Mouse (Mus musculus) cortical plate, adult 2 months (tissue): ENCODE measurements around the gene Setd1b. TPM values are rescaled to one million over a fixed set of nuclear protein-coding genes. Genes with fewer than 3 reads are reported as not detected.
A peak's percentile ranks its signal among the peaks of the same experiment; 100 is the strongest.

Experiments
- H3K27ac ChIP-seq: fragments of 200-500 bp; 2 replicates; pipeline ENCODE4 v1.5.1; 2012; ENCODE audit warnings: low read length, control low read depth, inconsistent platforms; ENCODE audit not compliant: insufficient read depth
- H3K4me1 ChIP-seq: fragments of 200-500 bp; 2 replicates; pipeline ENCODE4 v1.6.1; 2011; ENCODE audit warnings: low read length; ENCODE audit not compliant: control insufficient read depth, insufficient read depth
- H3K4me3 ChIP-seq: fragments of 200-500 bp; 2 replicates; pipeline ENCODE4 v1.5.1; 2011; ENCODE audit warnings: mild to moderate bottlenecking, low read length, control low read depth; ENCODE audit not compliant: insufficient read depth
- CTCF ChIP-seq: fragments of 200-500 bp; IDR thresholded peaks from 2 replicates; pipeline ENCODE4 v1.5.1; 2011; ENCODE audit warnings: mild to moderate bottlenecking, control low read depth, low read length; ENCODE audit not compliant: insufficient read depth; ENCODE audit errors: extremely low read depth
- POLR2A ChIP-seq: fragments of 200-500 bp; IDR thresholded peaks from 2 replicates; pipeline ENCODE4 v1.6.1; 2011; ENCODE audit warnings: mild to moderate bottlenecking, low read length, control low read depth; ENCODE audit not compliant: insufficient read depth; ENCODE audit errors: extremely low read depth
- polyA plus RNA-seq: library from polyadenylated mRNA; depleted of rRNA; stranded (reverse); fragments of >200 nt; gene quantifications from 2 replicates; pipeline ENCODE4 v1.2.3, GENCODE M21; 2012

Setd1b gene
- polyA plus RNA-seq, 1 experiment = 9.2 TPM

- no peak overlapping the region for H3K4me3 ChIP-seq
- no peak for TF ChIP-seq POLR2A
- TF ChIP-seq CTCF = no peak
- no peak overlapping the region for H3K27ac ChIP-seq
- no peaks in the 10 kb centered on the region; the same call in 1 of the 2 replicates for H3K4me1 ChIP-seq
Observed at GRCm38 (mm10) chr5:123109452-123110203, 32.4 kb upstream of the Setd1b start.

- H3K27ac ChIP-seq = no peak overlapping the region
- H3K4me3 ChIP-seq = no peak overlapping the region
- TF ChIP-seq POLR2A = no peak
- no peak for TF ChIP-seq CTCF
- no peaks in the 10 kb centered on the region; the same call in 1 of the 2 replicates for H3K4me1 ChIP-seq
Observed at GRCm38 (mm10) chr5:123110296-123110721, 31.7 kb upstream of the Setd1b start.

- Histone ChIP-seq H3K27ac (no peak overlapping the region), H3K4me3 (no peak overlapping the region), H3K4me1 (no peaks in the 10 kb centered on the region; the same call in 1 of the 2 replicates)
- TF ChIP-seq CTCF (no peak), POLR2A (no peak)
Observed at GRCm38 (mm10) chr5:123114109-123114508, 27.9 kb upstream of the Setd1b start.

- Histone ChIP-seq H3K27ac (no peak overlapping the region), H3K4me1 (no peaks in the 10 kb centered on the region; the same call in 1 of the 2 replicates), H3K4me3 (no peak overlapping the region)
- no peak for TF ChIP-seq POLR2A
- TF ChIP-seq CTCF = peak; percentile 57
Observed at GRCm38 (mm10) chr5:123114924-123115323, 27.1 kb upstream of the Setd1b start.

- no peak overlapping the region for H3K27ac ChIP-seq
- H3K4me3 ChIP-seq = no peak overlapping the region
- TF ChIP-seq POLR2A (no peak), CTCF (no peak)
- H3K4me1 ChIP-seq = no peaks in the 10 kb centered on the region
Observed at GRCm38 (mm10) chr5:123116080-123116479, 25.9 kb upstream of the Setd1b start.

GRCm38 (mm10) chr5:123117257-123117656 is 24.7 kb upstream of the Setd1b start:
- Histone ChIP-seq H3K4me3 (no peak overlapping the region), H3K4me1 (no peaks in the 10 kb centered on the region), H3K27ac (no peak overlapping the region)
- TF ChIP-seq POLR2A (no peak), CTCF (peak; percentile 71)

- TF ChIP-seq CTCF (no peak), POLR2A (no peak)
- Histone ChIP-seq H3K4me3 (no peak overlapping the region), H3K4me1 (no peaks in the 10 kb centered on the region)
Observed at GRCm38 (mm10) chr5:123117773-123118172, 24.2 kb upstream of the Setd1b start.

GRCm38 (mm10) chr5:123118826-123119225 is 23.2 kb upstream of the Setd1b start:
- no peak for TF ChIP-seq CTCF
- no peak for TF ChIP-seq POLR2A
- Histone ChIP-seq H3K4me3 (no peak overlapping the region), H3K4me1 (no peaks in the 10 kb centered on the region), H3K27ac (no peak overlapping the region)

More at GRCm38 (mm10) chr5:123117773-123118172, 24.2 kb upstream of the Setd1b start:
- H3K27ac ChIP-seq = no peak overlapping the region

GRCm38 (mm10) chr5:123120624-123121215 is 21.3 kb upstream of the Setd1b start:
- Histone ChIP-seq H3K27ac (no peak overlapping the region), H3K4me3 (no peak overlapping the region), H3K4me1 (no peaks in the 10 kb centered on the region)
- TF ChIP-seq CTCF (no peak), POLR2A (no peak)

GRCm38 (mm10) chr5:123122181-123122580 is 19.8 kb upstream of the Setd1b start:
- no peak for TF ChIP-seq POLR2A
- peak; percentile 34; the same call in 1 of the 2 replicates for TF ChIP-seq CTCF
- H3K4me1 ChIP-seq = no peaks in the 10 kb centered on the region
- H3K27ac ChIP-seq = no peak overlapping the region
- H3K4me3 ChIP-seq = no peak overlapping the region
